Mouse (Mus musculus) forebrain, embryonic 15.5 days (tissue): Measurements from ENCODE around the gene Rad50. TPM values are rescaled to one million over a fixed set of nuclear protein-coding genes. Genes with fewer than 3 reads are reported as not detected.

Experiments used
- ATAC-seq: fragments of 200-750 bp; cut with Nextera tagmentation; replicated peaks from 2 replicates; pipeline ENCODE4 v1.8.0; 2017; ENCODE audit warnings: mild to moderate bottlenecking, moderate TSS enrichment, moderate library complexity
- H3K27ac ChIP-seq: fragments of 300-500 bp; sonication (generic); replicated peaks from 2 replicates; pipeline ENCODE4 v1.5.1; 2015; ENCODE audit warnings: mild to moderate bottlenecking, inconsistent platforms
- H3K27me3 ChIP-seq: fragments of 300-500 bp; sonication (generic); 2 replicates; pipeline ENCODE4 v1.6.1; 2015; ENCODE audit warnings: inconsistent platforms
- H3K36me3 ChIP-seq: fragments of 300-500 bp; sonication (generic); 2 replicates; pipeline ENCODE4 v1.6.1; 2015; ENCODE audit warnings: mild to moderate bottlenecking, inconsistent platforms
- H3K4me1 ChIP-seq: fragments of 300-500 bp; sonication (generic); 2 replicates; pipeline ENCODE4 v1.6.1; 2015; ENCODE audit warnings: inconsistent platforms
- H3K4me2 ChIP-seq: fragments of 300-500 bp; sonication (generic); replicated peaks from 2 replicates; pipeline ENCODE4 v1.6.1; 2015; ENCODE audit warnings: mild to moderate bottlenecking, inconsistent platforms
- H3K4me3 ChIP-seq: fragments of 300-500 bp; sonication (generic); 2 replicates; pipeline ENCODE4 v1.5.1; 2015; ENCODE audit warnings: mild to moderate bottlenecking, inconsistent platforms
- H3K9ac ChIP-seq: fragments of 300-500 bp; sonication (generic); replicated peaks from 2 replicates; pipeline ENCODE4 v1.6.1; 2015; ENCODE audit warnings: mild to moderate bottlenecking, inconsistent platforms
- H3K9me3 ChIP-seq: fragments of 300-500 bp; sonication (generic); 2 replicates; pipeline ENCODE4 v1.6.1; 2016; ENCODE audit warnings: inconsistent platforms
- WGBS: fragments of 180-500 bp; shearing (Covaris S2); methylation state at CpG from one replicate; pipeline ENCODE4 v1.1.7; 2015; ENCODE audit warnings: mixed read lengths; 5-methylcytosine and 5-hydroxymethylcytosine counted together
- polyA plus RNA-seq: library from polyadenylated mRNA; unstranded; fragments of >200 nt; fragmentation: Nextera tagmentation; extraction: Ambion mirVana; gene quantifications from 2 replicates; pipeline ENCODE4 v1.2.1, GENCODE M21; 2015

Gene Rad50
- polyA plus RNA-seq, 1 experiment from 2014 or later = 15.2 TPM

DNA sequence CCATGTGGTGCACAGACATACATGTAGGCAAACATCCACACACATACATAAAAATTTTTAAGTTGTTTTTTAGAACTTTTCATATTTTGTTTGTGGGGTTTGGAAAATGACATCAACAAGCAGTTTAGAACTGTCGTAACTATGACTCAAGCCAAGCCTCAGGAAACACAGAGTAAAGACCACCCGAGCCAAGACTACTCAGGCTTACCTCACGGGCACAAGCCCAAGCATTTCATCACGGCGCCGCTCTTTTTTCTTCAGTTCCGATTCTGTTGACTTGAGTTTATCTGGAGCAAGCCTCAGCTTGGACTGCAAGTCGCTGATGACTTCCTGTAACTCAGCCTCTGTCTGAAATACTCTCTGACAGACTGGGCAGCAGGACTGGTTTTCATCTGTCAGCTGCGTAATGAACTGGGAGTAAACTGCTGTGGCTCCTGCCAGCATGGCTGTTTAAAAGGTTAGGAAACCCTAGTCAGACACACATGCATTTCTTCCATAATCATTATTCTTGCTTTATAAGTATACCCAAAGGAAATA is 24.1 kb downstream of the Rad50 start:
- H3K27ac ChIP-seq = no peak overlapping the region
- no peaks in the 10 kb centered on the region for H3K4me1 ChIP-seq

GRCm38 (mm10) chr11:53682170-53682569 is 24.9 kb downstream of the Rad50 start:
- Histone ChIP-seq H3K9ac (no peak overlapping the region), H3K27ac (no peak overlapping the region), H3K27me3 (no peaks in the 10 kb centered on the region), H3K4me3 (no peak overlapping the region), H3K4me2 (no peak overlapping the region), H3K9me3 (no peaks in the 10 kb centered on the region), H3K4me1 (no peaks in the 10 kb centered on the region), H3K36me3 (peaks cover 16% of the 10 kb centered on the region; the same call in 1 of the 2 replicates)
- WGBS = 89% methylated on average over 2 of the region's 2 CpGs
- ATAC-seq = no peak

More for the DNA sequence above, 24.1 kb downstream of the Rad50 start:
- WGBS = 94% methylated on average over 9 of the region's 9 CpGs
- no peaks in the 10 kb centered on the region for H3K27me3 ChIP-seq
- H3K9me3 ChIP-seq = no peaks in the 10 kb centered on the region
- no peak overlapping the region for H3K4me3 ChIP-seq
- H3K36me3 ChIP-seq = peaks cover 16% of the 10 kb centered on the region; the same call in 1 of the 2 replicates
- ATAC-seq = no peak
- no peak overlapping the region for H3K9ac ChIP-seq
- H3K4me2 ChIP-seq = no peak overlapping the region

- H3K27me3 ChIP-seq = no peaks in the 10 kb centered on the region
- H3K36me3 ChIP-seq = peaks cover 16% of the 10 kb centered on the region; the same call in 1 of the 2 replicates
- no peak overlapping the region for H3K4me3 ChIP-seq
- H3K27ac ChIP-seq = no peak overlapping the region
- H3K4me1 ChIP-seq = no peaks in the 10 kb centered on the region
- no peak overlapping the region for H3K4me2 ChIP-seq
- WGBS = 93% methylated on average over 2 of the region's 2 CpGs
- ATAC-seq = no peak
- H3K9me3 ChIP-seq = no peaks in the 10 kb centered on the region
- H3K9ac ChIP-seq = no peak overlapping the region
Observed at GRCm38 (mm10) chr11:53681686-53682085, 25.4 kb downstream of the Rad50 start.

DNA sequence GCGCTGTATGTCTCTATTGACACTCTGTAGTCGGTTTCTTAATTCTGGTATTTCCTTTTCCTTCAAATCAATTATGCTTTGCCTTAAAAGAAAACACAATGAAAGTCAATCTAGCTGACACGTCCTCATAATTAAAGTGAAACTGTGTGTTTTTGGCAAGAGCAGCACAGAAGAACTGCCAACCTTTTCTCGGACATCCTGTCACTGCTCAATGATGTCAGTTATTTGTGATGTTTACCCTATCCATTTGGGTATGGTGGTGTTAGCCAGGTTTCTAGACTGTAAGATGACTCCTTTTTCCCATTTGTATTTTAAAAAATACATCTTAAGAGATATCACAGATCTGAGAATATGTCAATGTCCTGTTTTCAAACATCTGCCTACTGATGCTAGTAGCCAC is 27.0 kb downstream of the Rad50 start:
- Histone ChIP-seq H3K4me1 (no peaks in the 10 kb centered on the region), H3K9ac (no peak overlapping the region), H3K36me3 (peaks cover 13% of the 10 kb centered on the region; the same call in 1 of the 2 replicates), H3K27ac (no peak overlapping the region), H3K27me3 (no peaks in the 10 kb centered on the region), H3K4me3 (no peak overlapping the region), H3K4me2 (no peak overlapping the region), H3K9me3 (no peaks in the 10 kb centered on the region)
- no peak for ATAC-seq
- WGBS = 87% methylated on average over 4 of the region's 4 CpGs

DNA sequence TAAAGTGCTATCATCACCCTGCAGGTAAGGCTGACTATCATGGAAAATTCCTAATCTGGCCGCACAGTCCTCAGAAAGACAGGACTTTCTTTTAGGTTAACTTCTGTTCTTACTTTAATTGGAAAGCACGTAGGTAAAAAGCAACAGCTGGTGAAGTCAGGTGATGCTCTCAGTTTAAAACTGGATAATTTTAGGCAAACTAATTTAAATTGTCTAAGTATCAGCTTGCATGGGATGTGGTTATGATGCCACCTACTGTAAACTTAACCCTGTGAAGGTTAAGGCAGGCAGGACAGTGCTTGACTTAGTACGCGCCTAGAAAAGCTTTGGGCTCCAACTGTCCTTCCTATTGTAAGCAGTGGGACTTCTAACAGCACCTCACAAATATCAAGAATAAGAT is 35.7 kb downstream of the Rad50 start:
- ATAC-seq = no peak
- Histone ChIP-seq H3K27ac (no peak overlapping the region), H3K4me1 (no peaks in the 10 kb centered on the region), H3K4me2 (no peak overlapping the region), H3K27me3 (no peaks in the 10 kb centered on the region), H3K9ac (no peak overlapping the region), H3K4me3 (no peak overlapping the region), H3K36me3 (peaks cover 28% of the 10 kb centered on the region), H3K9me3 (no peaks in the 10 kb centered on the region)
- 89% methylated on average over 4 of the region's 4 CpGs for WGBS

DNA sequence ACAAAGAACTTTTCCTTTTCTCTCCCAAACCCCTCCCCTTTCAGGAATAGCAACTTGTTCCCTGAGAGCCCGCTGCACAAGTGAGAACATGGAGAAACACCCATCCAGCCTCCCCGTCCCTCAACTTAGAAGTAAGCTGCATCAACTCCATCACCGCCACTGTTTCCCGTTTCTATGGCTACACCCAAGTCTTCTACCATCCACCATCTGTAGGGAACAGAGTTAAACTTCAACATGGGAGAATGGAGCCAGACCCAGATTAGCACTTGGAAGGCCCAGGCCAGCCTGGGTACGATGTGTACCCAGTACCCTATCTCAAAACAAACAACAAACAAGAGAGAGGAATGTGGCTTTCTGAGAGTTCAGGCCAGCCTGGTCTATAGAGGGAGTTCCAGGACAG is 43.0 kb downstream of the Rad50 start:
- no peak for ATAC-seq
- Histone ChIP-seq H3K27me3 (no peaks in the 10 kb centered on the region), H3K36me3 (peaks cover 7% of the 10 kb centered on the region), H3K4me3 (no peak overlapping the region), H3K27ac (no peak overlapping the region), H3K4me1 (no peaks in the 10 kb centered on the region), H3K9ac (no peak overlapping the region), H3K9me3 (no peaks in the 10 kb centered on the region), H3K4me2 (no peak overlapping the region)
- WGBS = 78% methylated on average over 5 of the region's 5 CpGs

DNA sequence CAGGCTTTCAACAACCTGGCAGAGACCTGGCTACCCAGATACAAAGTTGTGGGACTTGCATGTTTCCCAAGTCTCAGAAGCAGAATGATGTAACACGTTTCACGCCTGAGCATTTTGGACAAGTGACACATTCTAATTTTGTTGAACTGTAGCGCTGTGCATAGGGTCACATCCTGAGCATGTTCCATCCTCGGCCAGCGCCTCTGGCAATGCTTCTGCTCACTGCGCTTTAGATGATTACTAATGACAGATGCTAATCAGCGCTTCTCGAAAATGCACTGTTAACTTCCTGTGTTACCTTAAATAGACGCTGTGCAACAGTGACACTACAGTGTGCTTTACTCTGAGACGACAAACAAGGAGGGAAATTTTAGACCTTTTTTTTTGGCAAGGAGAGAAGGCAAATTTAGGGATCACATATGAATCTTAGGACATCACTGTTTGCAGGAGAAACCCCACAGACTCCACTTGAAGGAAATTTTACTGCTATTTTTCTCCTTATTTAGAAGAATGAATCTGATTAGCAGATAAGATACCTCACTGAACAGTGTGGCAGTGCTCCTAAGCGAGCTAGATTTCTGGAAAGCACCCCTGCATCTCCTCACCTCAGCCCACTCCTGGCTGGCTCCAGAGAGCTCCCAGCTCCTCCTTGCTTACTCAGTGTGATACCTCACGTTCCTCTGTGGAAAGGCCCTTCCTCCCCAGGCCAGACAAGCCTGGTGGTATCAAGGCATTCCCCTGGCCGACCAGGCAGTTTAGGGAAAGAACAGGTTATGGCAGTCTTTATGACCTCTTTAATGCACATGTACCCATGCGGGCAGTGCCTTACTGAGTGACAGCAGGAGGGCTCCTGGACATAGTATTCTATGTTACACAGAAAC is 44.1 kb downstream of the Rad50 start:
- Histone ChIP-seq H3K4me2 (no peak overlapping the region), H3K9me3 (no peaks in the 10 kb centered on the region), H3K9ac (no peak overlapping the region), H3K36me3 (peaks cover 3% of the 10 kb centered on the region), H3K4me3 (no peak overlapping the region), H3K27ac (no peak overlapping the region), H3K27me3 (no peaks in the 10 kb centered on the region), H3K4me1 (no peaks in the 10 kb centered on the region)
- no peak for ATAC-seq
- 81% methylated on average over 14 of the region's 14 CpGs for WGBS

GRCm38 (mm10) chr11:53657828-53658227 is 49.3 kb downstream of the Rad50 start:
- no peak overlapping the region for H3K4me3 ChIP-seq
- no peaks in the 10 kb centered on the region for H3K4me1 ChIP-seq
- 90% methylated on average over 6 of the region's 6 CpGs for WGBS
- no peak overlapping the region for H3K4me2 ChIP-seq
- ATAC-seq = no peak
- no peak overlapping the region for H3K27ac ChIP-seq
- H3K36me3 ChIP-seq = no peaks in the 10 kb centered on the region
- no peaks in the 10 kb centered on the region for H3K27me3 ChIP-seq
- no peaks in the 10 kb centered on the region for H3K9me3 ChIP-seq
- H3K9ac ChIP-seq = no peak overlapping the region

DNA sequence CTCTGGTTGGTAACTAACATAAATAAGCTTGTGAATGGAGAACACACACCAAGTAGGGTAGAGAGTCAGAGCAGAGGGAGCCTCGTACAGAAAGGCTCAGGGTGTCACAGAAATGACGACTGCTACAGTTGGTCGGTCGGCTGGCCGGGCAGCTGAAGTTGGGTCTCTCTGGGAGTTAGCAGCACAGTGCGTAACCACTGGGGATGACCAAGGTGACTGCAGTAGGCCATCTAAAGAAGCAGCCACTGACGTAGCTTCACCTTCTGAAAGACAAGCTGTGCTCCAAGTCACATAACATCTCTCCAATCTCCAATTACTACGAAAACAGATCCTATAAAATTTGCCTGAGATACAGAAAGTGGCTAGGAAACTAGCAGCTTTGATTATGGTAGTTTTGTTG is 49.7 kb downstream of the Rad50 start:
- Histone ChIP-seq H3K27ac (no peak overlapping the region), H3K27me3 (no peaks in the 10 kb centered on the region), H3K9me3 (no peaks in the 10 kb centered on the region), H3K4me3 (no peak overlapping the region), H3K9ac (no peak overlapping the region), H3K4me1 (no peaks in the 10 kb centered on the region), H3K36me3 (no peaks in the 10 kb centered on the region), H3K4me2 (no peak overlapping the region)
- no peak for ATAC-seq
- WGBS = 86% methylated on average over 8 of the region's 8 CpGs

- Histone ChIP-seq H3K4me3 (no peak overlapping the region), H3K27me3 (no peaks in the 10 kb centered on the region), H3K9me3 (no peaks in the 10 kb centered on the region), H3K4me1 (no peaks in the 10 kb centered on the region), H3K36me3 (peaks cover 1% of the 10 kb centered on the region), H3K4me2 (no peak overlapping the region), H3K9ac (no peak overlapping the region), H3K27ac (no peak overlapping the region)
- 96% methylated on average over 9 of the region's 9 CpGs for WGBS
- no peak for ATAC-seq
Observed at GRCm38 (mm10) chr11:53656558-53657202, 50.4 kb downstream of the Rad50 start.

GRCm38 (mm10) chr11:53655043-53655442 is 52.1 kb downstream of the Rad50 start:
- H3K9ac ChIP-seq = no peak overlapping the region
- H3K27ac ChIP-seq = no peak overlapping the region
- H3K4me1 ChIP-seq = no peaks in the 10 kb centered on the region
- no peaks in the 10 kb centered on the region for H3K27me3 ChIP-seq
- no peak overlapping the region for H3K4me2 ChIP-seq
- no peak overlapping the region for H3K4me3 ChIP-seq
- H3K9me3 ChIP-seq = no peaks in the 10 kb centered on the region
- H3K36me3 ChIP-seq = peaks cover 11% of the 10 kb centered on the region
- no peak for ATAC-seq
- 90% methylated on average over 5 of the region's 5 CpGs for WGBS

DNA sequence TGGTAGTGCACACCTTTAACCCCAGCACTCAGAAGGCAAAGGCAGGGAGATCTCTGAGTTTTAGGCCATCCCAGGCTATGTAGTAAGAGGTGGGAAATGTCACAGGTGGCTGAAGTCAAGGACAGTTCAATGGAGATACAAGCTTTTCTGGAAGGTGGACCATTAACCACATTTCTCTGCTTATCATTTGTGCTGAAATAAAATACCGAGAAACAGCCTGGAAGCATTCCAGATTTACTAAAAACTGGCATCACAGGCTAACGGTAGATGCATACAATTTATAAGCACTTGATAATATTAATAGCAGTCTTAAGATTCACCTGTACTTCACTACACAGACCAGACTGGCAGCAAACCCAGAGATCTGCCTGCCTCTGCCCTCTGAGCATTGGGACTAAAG is 54.7 kb downstream of the Rad50 start:
- WGBS = 92% methylated on average over 2 of the region's 2 CpGs

More for the DNA sequence above, 54.7 kb downstream of the Rad50 start:
- Histone ChIP-seq H3K4me2 (no peak overlapping the region), H3K9me3 (no peaks in the 10 kb centered on the region), H3K27ac (no peak overlapping the region), H3K9ac (no peak overlapping the region), H3K36me3 (peaks cover 17% of the 10 kb centered on the region), H3K4me3 (no peak overlapping the region), H3K27me3 (no peaks in the 10 kb centered on the region), H3K4me1 (no peaks in the 10 kb centered on the region)
- ATAC-seq = no peak
